Mouse (Mus musculus) cerebellum, adult 9-10 months (tissue): ENCODE measurements around the gene Cherp.

Experiments
- DNase-seq: peaks from one replicate; pipeline ENCODE4 v3.0.0; 2022

Gene Cherp

GRCm38 (mm10) chr8:72474826-72475546 is at the start of gene Cherp:
Cherp (minus strand) TSS chr8:72475226.
- DNase-seq, result peak; percentile 97

GRCm38 (mm10) chr8:72521888-72522287 is 46.9 kb upstream of the Cherp start:
- DNase-seq, result no peak

- DNase-seq, result no peak
Measured at GRCm38 (mm10) chr8:72517421-72517988, 42.5 kb upstream of the Cherp start.

GRCm38 (mm10) chr8:72513158-72513557 is 38.1 kb upstream of the Cherp start:
- DNase-seq, result no peak

GRCm38 (mm10) chr8:72512648-72513047 is 37.6 kb upstream of the Cherp start:
- no peak for DNase-seq

GRCm38 (mm10) chr8:72507505-72507904 is 32.5 kb upstream of the Cherp start:
- DNase-seq, result no peak

- peak; percentile 83 for DNase-seq
Measured at GRCm38 (mm10) chr8:72504637-72505314, 29.8 kb upstream of the Cherp start.

GRCm38 (mm10) chr8:72504137-72504536 is 29.1 kb upstream of the Cherp start:
- peak; percentile 92 for DNase-seq

GRCm38 (mm10) chr8:72500521-72500931 is 25.5 kb upstream of the Cherp start:
- DNase-seq, result peak; percentile 88

- no peak for DNase-seq
Measured at GRCm38 (mm10) chr8:72499521-72500284, 24.7 kb upstream of the Cherp start.

- no peak for DNase-seq
Measured at GRCm38 (mm10) chr8:72498527-72498926, 23.5 kb upstream of the Cherp start.

- DNase-seq, result no peak
Measured at GRCm38 (mm10) chr8:72497911-72498310, 22.9 kb upstream of the Cherp start.

GRCm38 (mm10) chr8:72496217-72496616 is 21.2 kb upstream of the Cherp start:
- DNase-seq, result no peak

GRCm38 (mm10) chr8:72495411-72496111 is 20.5 kb upstream of the Cherp start:
- DNase-seq, result no peak

GRCm38 (mm10) chr8:72493381-72493780 is 18.4 kb upstream of the Cherp start:
- DNase-seq, result peak; percentile 65

GRCm38 (mm10) chr8:72492622-72493081 is 17.6 kb upstream of the Cherp start:
- peak; percentile 99 for DNase-seq

- peak; percentile 66 for DNase-seq
Measured at GRCm38 (mm10) chr8:72491680-72492621, 16.9 kb upstream of the Cherp start, which contains the start of gene Slc35e1. Slc35e1 (minus strand) TSS chr8:72492614.

GRCm38 (mm10) chr8:72491017-72491416 is 16.0 kb upstream of the Cherp start:
- peak; percentile 61 for DNase-seq

GRCm38 (mm10) chr8:72487014-72487413 is 12.0 kb upstream of the Cherp start:
- DNase-seq, result no peak

GRCm38 (mm10) chr8:72485456-72486199 is 10.6 kb upstream of the Cherp start:
- no peak for DNase-seq
